Mouse (Mus musculus): ENCODE measurements around the gene Mfsd13b. TPM values are rescaled to one million over a fixed set of nuclear protein-coding genes. Genes with fewer than 3 reads are reported as not detected.
A peak's percentile ranks its signal among the peaks of the same experiment; 100 is the strongest.

Mfsd13b gene
- polyA plus RNA-seq, 1 experiment from 2014 or later, result 0.10 TPM

DNA sequence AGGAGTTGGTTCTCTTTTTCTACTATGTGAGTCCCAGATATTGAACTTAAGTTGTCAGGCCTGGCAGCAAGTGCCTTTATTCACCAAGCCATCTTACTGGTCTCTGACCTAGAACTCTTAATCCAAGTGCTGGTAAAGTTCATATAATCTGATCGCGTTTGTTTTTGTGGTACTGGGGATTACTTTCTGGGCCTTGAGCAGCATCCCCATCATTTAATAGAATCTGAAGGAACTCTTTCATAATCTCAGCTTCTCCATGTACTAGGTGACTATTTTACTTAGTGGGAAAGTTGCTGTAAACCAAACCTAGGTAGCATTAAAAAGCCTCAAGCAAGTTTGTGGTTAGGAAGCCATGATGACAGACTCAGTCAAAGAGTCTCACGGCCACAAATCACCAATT is 19.6 kb downstream of the Mfsd13b start:
- Histone ChIP-seq H3K9me3 (replicated peaks; ENCODE audit: control insufficient read depth, low read length) (no peaks in the 10 kb centered on the region), H3K4me1 (ENCODE audit: control insufficient read depth, insufficient read depth, low read length) (no peaks in the 10 kb centered on the region), H3K4me2 (ENCODE audit: low read length) (no peak overlapping the region), H3K4me3 (ENCODE audit: low read depth, low read length) (no peak overlapping the region), H3K9ac (ENCODE audit: low read length) (no peak overlapping the region), H3K27ac (ENCODE audit: low read depth, low read length) (no peak overlapping the region), H3K27me3 (replicated peaks; ENCODE audit: control insufficient read depth, insufficient read depth, low read length) (no peaks in the 10 kb centered on the region), H3K36me3 (ENCODE audit: control insufficient read depth, insufficient read depth, low read length) (no peaks in the 10 kb centered on the region)
- ATAC-seq, result no peak
- 87% methylated on average over 3 of the region's 3 CpGs for WGBS
- DNase-seq (ENCODE audit: low spot score), result no peak

DNA sequence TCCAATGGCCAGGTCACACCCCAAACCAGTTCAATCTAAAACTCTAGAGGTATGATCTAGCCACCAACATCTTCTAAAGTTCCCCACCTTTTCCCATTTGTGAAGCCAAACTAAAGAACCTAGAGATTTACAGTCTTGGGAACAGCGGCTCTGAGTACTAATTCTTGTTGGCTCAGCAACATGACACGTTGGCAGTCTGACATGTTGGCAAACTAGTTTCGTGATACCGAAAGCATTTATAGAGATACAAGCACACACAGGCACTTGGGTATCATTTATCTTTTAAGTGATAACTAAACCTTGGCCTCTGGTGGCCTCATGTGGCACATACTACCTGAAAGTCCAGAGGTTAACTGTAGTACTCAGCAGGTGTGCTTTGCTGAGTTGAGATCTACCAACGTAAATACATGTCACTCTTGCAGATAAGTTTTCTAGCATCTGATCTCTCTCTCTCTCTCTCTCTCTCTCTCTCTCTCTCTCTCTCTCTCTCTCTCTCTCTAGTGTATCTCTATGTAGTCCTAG is 20.2 kb downstream of the Mfsd13b start:
- no peak for ATAC-seq
- Histone ChIP-seq H3K9me3 (replicated peaks; ENCODE audit: control insufficient read depth, low read length) (no peaks in the 10 kb centered on the region), H3K4me3 (ENCODE audit: low read depth, low read length) (no peak overlapping the region), H3K27me3 (replicated peaks; ENCODE audit: control insufficient read depth, insufficient read depth, low read length) (no peaks in the 10 kb centered on the region), H3K36me3 (ENCODE audit: control insufficient read depth, insufficient read depth, low read length) (no peaks in the 10 kb centered on the region), H3K4me2 (ENCODE audit: low read length) (no peak overlapping the region), H3K27ac (ENCODE audit: low read depth, low read length) (no peak overlapping the region), H3K4me1 (ENCODE audit: control insufficient read depth, insufficient read depth, low read length) (no peaks in the 10 kb centered on the region), H3K9ac (ENCODE audit: low read length) (no peak overlapping the region)
- 82% methylated on average over 5 of the region's 5 CpGs for WGBS
- peak; percentile 12 for DNase-seq (ENCODE audit: low spot score)

DNA sequence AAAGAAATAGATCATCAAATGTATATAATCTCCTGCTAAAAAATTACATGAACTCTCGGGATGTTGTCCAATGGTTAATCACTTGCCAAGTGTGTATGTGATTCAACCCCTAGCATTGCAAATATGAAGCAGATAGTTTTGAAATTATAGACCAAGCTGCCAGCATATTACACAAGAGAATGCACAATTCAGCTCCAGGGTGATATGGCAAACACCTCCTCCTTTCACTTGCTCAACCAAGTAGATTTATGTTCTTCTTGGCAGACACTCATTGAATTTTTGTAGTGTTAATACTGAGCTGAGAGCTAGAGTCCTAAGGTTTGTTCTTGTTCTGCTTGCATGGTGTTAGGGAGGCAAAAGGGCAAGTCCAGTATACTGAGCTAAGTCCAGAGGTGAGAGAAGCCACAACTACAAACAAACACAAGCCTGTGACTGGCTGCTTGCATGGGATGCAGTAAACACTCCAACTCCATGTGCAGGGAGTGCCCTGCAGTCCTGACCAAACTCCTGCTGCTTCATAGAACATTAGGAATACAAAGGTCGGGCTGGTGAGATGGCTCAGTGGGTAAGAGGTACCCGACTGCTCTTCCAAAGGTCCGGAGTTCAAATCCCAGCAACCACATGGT is 21.6 kb downstream of the Mfsd13b start:
- H3K9ac ChIP-seq (ENCODE audit: low read length), result no peak overlapping the region
- no peak overlapping the region for H3K27ac ChIP-seq (ENCODE audit: low read depth, low read length)
- no peak overlapping the region for H3K4me2 ChIP-seq (ENCODE audit: low read length)
- no peaks in the 10 kb centered on the region for H3K27me3 ChIP-seq (replicated peaks; ENCODE audit: control insufficient read depth, insufficient read depth, low read length)
- WGBS, result 74% methylated on average over 4 of the region's 4 CpGs
- H3K4me1 ChIP-seq (ENCODE audit: control insufficient read depth, insufficient read depth, low read length), result no peaks in the 10 kb centered on the region
- ATAC-seq (no peak), DNase-seq (ENCODE audit: low spot score) (no peak)
- no peaks in the 10 kb centered on the region for H3K36me3 ChIP-seq (ENCODE audit: control insufficient read depth, insufficient read depth, low read length)
- H3K9me3 ChIP-seq (replicated peaks; ENCODE audit: control insufficient read depth, low read length), result no peaks in the 10 kb centered on the region
- no peak overlapping the region for H3K4me3 ChIP-seq (ENCODE audit: low read depth, low read length)

DNA sequence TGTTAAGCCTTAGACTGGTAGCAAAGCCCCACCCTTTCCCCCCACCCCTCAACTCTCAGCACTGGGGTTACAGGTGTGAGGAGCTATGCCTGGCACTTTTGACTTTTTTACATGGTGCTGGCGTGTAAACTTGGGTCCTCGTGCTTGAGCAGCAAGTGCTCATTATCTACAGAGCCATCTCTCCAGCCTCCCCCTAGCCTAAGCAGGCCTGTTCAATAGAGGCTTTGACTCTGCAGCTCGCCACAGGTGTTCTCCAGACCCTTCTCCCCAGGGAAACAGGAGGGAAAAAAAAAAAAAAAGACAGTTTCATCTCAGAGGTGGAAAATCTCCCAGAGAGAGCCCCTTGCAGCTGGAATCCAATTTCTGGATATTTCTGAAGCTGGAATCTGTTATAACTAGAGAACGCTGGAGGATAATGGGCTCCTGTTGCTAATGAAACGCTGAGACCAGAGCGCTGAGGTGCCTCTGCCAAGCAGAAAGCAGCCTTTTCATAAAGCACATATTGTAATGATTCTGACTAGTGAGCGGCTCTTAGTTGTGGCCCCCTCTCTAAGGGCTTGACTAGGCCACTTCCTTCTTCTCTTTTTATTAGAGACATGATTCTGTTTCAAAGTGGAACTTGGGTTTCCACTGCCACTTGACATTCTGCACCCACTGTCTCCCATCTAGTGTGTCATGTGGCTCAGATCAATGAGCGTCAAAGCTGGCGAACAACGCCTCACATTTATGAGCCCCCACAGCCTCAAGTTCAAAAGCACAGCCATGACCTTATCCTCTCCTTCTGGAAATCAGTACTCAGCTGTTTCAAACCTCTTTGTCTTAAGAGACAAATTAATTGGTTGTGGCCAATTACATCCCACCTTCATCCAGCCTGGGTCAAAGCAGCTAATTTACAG is 29.7 kb downstream of the Mfsd13b start:
- H3K27ac ChIP-seq (ENCODE audit: low read depth, low read length), result no peak overlapping the region
- no peaks in the 10 kb centered on the region for H3K27me3 ChIP-seq (replicated peaks; ENCODE audit: control insufficient read depth, insufficient read depth, low read length)
- WGBS, result 32% methylated on average over 10 of the region's 10 CpGs
- no peak overlapping the region for H3K4me3 ChIP-seq (ENCODE audit: low read depth, low read length)
- no peak for ATAC-seq
- peak; percentile 29 for DNase-seq (ENCODE audit: low spot score)
- H3K4me1 ChIP-seq (ENCODE audit: control insufficient read depth, insufficient read depth, low read length), result no peaks in the 10 kb centered on the region; the same call in 1 of the 2 replicates
- H3K4me2 ChIP-seq (ENCODE audit: low read length), result no peak overlapping the region
- no peak overlapping the region for H3K9ac ChIP-seq (ENCODE audit: low read length)
- H3K36me3 ChIP-seq (ENCODE audit: control insufficient read depth, insufficient read depth, low read length), result no peaks in the 10 kb centered on the region
- H3K9me3 ChIP-seq (replicated peaks; ENCODE audit: control insufficient read depth, low read length), result no peaks in the 10 kb centered on the region

DNA sequence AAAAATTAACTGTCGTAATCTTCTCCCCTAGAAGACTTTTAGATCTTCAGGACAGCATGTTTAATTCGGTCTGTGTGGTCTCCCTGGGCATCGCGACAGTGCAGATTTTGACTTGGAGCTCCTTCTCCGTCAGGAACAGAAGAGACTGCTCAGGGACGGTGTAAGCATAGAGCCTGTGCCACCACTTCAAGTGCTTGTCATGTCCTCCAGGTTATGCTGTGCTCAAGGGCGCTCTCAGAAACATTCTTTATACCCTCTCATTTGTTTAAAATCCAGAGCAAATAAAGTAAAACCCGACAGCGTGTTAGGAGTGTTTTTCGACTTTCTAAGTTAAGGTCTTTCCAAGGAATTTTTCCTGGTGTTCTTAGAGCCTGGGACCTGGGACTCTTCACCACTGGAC is 32.2 kb downstream of the Mfsd13b start:
- Histone ChIP-seq H3K9ac (ENCODE audit: low read length) (no peak overlapping the region), H3K4me2 (ENCODE audit: low read length) (no peak overlapping the region), H3K27ac (ENCODE audit: low read depth, low read length) (no peak overlapping the region), H3K4me3 (ENCODE audit: low read depth, low read length) (no peak overlapping the region), H3K9me3 (replicated peaks; ENCODE audit: control insufficient read depth, low read length) (no peaks in the 10 kb centered on the region), H3K36me3 (ENCODE audit: control insufficient read depth, insufficient read depth, low read length) (no peaks in the 10 kb centered on the region), H3K27me3 (replicated peaks; ENCODE audit: control insufficient read depth, insufficient read depth, low read length) (no peaks in the 10 kb centered on the region), H3K4me1 (ENCODE audit: control insufficient read depth, insufficient read depth, low read length) (no peaks in the 10 kb centered on the region; the same call in 1 of the 2 replicates)
- DNase-seq (ENCODE audit: low spot score) (no peak), ATAC-seq (no peak)
- 92% methylated on average over 10 of the region's 10 CpGs for WGBS

DNA sequence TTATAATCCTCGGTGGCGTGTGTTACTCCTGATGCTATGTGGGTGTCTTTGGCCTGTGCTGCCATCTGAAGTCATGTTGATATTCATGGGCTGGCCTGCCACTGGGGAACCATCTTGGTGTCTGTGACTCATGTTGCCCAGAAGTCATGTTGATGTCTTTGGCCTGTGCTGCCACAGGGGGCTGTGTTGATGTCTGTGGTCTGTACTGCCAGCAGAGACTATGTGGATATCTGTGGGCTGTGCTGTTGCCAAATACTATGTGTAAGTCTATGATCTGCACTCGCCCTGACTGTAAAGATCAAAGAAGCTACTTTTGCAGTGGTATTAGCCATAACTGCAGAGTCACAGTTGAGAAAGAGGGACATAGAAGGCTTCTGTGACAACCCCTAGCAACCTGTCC is 36.5 kb downstream of the Mfsd13b start:
- ATAC-seq (no peak), DNase-seq (ENCODE audit: low spot score) (no peak)
- Histone ChIP-seq H3K36me3 (ENCODE audit: control insufficient read depth, insufficient read depth, low read length) (no peaks in the 10 kb centered on the region), H3K27ac (ENCODE audit: low read depth, low read length) (no peak overlapping the region), H3K4me3 (ENCODE audit: low read depth, low read length) (no peak overlapping the region), H3K27me3 (replicated peaks; ENCODE audit: control insufficient read depth, insufficient read depth, low read length) (no peaks in the 10 kb centered on the region), H3K4me2 (ENCODE audit: low read length) (no peak overlapping the region), H3K9me3 (replicated peaks; ENCODE audit: control insufficient read depth, low read length) (no peaks in the 10 kb centered on the region), H3K9ac (ENCODE audit: low read length) (no peak overlapping the region), H3K4me1 (ENCODE audit: control insufficient read depth, insufficient read depth, low read length) (no peaks in the 10 kb centered on the region)
- 85% methylated on average over 3 of the region's 3 CpGs for WGBS

DNA sequence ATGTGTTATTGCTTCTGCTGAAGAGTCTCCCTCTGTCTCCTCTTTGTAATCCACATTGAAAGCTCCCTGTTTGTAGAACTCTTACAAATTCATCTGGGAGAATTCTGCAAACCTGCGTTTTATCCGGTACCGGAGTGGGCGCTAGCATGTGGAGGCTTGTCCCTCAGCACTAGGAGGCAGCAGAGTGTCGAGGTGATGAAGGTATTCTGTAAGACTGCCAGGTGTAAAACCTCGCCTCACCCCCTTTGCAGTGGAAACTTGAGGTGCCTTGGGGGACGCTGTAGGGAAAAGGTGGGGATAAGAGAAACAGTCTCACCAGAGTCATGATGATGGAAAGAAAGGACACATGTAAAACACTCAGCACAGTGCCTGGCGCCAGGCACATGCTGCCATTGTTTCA is 38.0 kb downstream of the Mfsd13b start:
- Histone ChIP-seq H3K9me3 (replicated peaks; ENCODE audit: control insufficient read depth, low read length) (no peaks in the 10 kb centered on the region), H3K27me3 (replicated peaks; ENCODE audit: control insufficient read depth, insufficient read depth, low read length) (no peaks in the 10 kb centered on the region), H3K4me1 (ENCODE audit: control insufficient read depth, insufficient read depth, low read length) (no peaks in the 10 kb centered on the region), H3K4me2 (ENCODE audit: low read length) (no peak overlapping the region), H3K27ac (ENCODE audit: low read depth, low read length) (no peak overlapping the region), H3K9ac (ENCODE audit: low read length) (no peak overlapping the region), H3K36me3 (ENCODE audit: control insufficient read depth, insufficient read depth, low read length) (no peaks in the 10 kb centered on the region), H3K4me3 (ENCODE audit: low read depth, low read length) (no peak overlapping the region)
- ATAC-seq, result no peak
- WGBS, result 39% methylated on average over 8 of the region's 8 CpGs
- DNase-seq (ENCODE audit: low spot score), result no peak

DNA sequence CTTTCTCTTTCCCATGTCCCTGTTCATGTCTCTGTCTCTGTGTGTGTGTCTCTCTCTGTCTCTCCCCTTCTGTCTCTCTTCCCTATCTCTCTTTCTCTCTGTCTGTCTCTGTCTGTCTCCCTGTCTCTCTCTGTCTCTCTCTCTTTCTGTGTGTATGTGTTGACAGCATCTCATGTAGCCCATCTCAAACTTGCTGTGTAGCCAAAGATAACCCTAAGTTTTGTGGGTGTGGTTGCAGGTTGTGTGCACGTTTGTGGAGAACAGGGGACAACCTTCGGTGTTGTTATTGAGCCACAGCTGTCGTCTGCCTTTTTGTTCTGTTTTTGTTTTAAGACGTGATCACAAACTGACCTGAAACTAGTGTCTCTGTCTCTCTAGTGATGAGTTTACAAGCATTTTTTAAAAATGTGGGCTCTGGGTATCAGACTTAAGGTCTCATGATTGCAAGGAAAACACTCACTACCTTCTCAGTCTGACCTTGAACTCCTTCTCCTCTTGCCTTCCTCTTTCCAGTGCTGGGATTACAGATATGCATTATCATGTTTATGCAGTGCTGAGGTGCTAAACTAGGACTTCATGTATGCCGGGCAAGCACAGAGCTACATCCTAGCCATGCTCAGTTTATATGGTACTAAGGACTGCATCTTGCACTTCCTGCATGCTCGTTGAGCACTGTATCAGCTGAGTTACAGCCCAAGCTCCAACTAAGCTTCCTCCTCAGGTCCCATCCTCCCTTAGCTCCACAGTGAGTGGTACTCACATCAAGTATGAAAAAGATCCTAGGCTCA is 43.1 kb downstream of the Mfsd13b start:
- DNase-seq (ENCODE audit: low spot score) (no peak), ATAC-seq (no peak)
- no peak overlapping the region for H3K27ac ChIP-seq (ENCODE audit: low read depth, low read length)
- no peaks in the 10 kb centered on the region for H3K9me3 ChIP-seq (replicated peaks; ENCODE audit: control insufficient read depth, low read length)
- H3K4me1 ChIP-seq (ENCODE audit: control insufficient read depth, insufficient read depth, low read length), result no peaks in the 10 kb centered on the region
- H3K9ac ChIP-seq (ENCODE audit: low read length), result no peak overlapping the region
- H3K4me3 ChIP-seq (ENCODE audit: low read depth, low read length), result no peak overlapping the region
- no peaks in the 10 kb centered on the region for H3K36me3 ChIP-seq (ENCODE audit: control insufficient read depth, insufficient read depth, low read length)
- 77% methylated on average over 6 of the region's 6 CpGs for WGBS
- no peaks in the 10 kb centered on the region; the same call in 1 of the 2 replicates for H3K27me3 ChIP-seq (replicated peaks; ENCODE audit: control insufficient read depth, insufficient read depth, low read length)
- H3K4me2 ChIP-seq (ENCODE audit: low read length), result no peak overlapping the region

Measured in forebrain, embryonic 14.5 days (tissue).